Mouse (Mus musculus) liver, embryonic 14.5 days (tissue): ENCODE measurements around the gene Gpr162.
"Not testable (repeated sequence)": the region's sequence is repeated elsewhere in the genome, so short reads cannot be mapped to it uniquely, and the experiment has no call there.

Source experiments
- CTCF ChIP-seq: IDR thresholded peaks from 2 replicates; pipeline ENCODE4 v1.5.1; 2016; ENCODE audit warnings: antibody characterized with exemption, low read depth, control low read depth
- EP300 ChIP-seq: IDR thresholded peaks from 2 replicates; pipeline ENCODE4 v1.6.1; 2016; ENCODE audit warnings: antibody characterized with exemption, low read depth

DNA sequence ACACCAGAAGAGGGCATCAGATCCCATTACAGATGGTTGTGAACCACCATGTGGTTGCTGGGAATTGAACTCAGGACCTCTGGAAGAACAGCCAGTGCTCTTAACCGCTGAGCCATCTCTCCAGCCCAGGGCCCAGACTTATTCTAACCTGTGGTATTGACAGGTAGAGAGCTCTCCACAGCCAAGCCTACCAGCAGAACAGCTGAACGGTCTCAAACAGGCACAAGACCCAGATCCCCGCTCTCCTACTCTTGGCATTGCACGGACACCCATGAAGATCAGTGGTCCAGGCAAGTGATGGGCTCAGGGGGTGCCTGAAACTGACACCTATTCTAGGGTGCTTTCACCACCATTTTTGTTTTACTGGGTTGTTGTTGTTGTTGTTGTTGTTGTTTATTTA, 32.6 kb downstream of the Gpr162 start:
- TF ChIP-seq EP300, CTCF: not testable (repeated sequence)
